Mouse (Mus musculus) lung, adult 10 weeks (tissue): ENCODE results near the gene Tubgcp5. TPM values are rescaled to one million over a fixed set of nuclear protein-coding genes. Genes with fewer than 3 reads are reported as not detected.

ENCODE experiments used
- polyA plus RNA-seq: library from polyadenylated mRNA; stranded (reverse); fragments of 350-450 nt; fragmentation: Illumina TruSeq; extraction: RNeasy Lipid Tissue Mini Kit (QIAGEN cat#74804); gene quantifications from one replicate; pipeline ENCODE4 v1.2.3, GENCODE M21; 2014; ENCODE audit warnings: low read depth, low replicate concordance; ENCODE audit not compliant: insufficient read depth

Tubgcp5 gene
- 6.6 TPM for polyA plus RNA-seq

GRCm38 (mm10) chr7:55793952-55794603, at the start of gene Tubgcp5:
Gene Tubgcp5 (plus strand): TSS chr7:55794154.

GRCm38 (mm10) chr7:55767926-55768325, 26.0 kb upstream of the Tubgcp5 start, which contains the start of gene Siglech:
Gene Siglech (plus strand): TSS chr7:55768178.

GRCm38 (mm10) chr7:55841445-55841844, 47.5 kb downstream of the Tubgcp5 start, which contains the start of gene Cyfip1:
Gene Cyfip1 (plus strand): TSS chr7:55841745.

Other genes with a start within 250 kb of the Tubgcp5 start
- 2.5 TPM for gene Siglech, start 26.0 kb upstream of the Tubgcp5 start, polyA plus RNA-seq
- gene Cyfip1, start 47.6 kb downstream of the Tubgcp5 start, polyA plus RNA-seq, result 30.0 TPM
- gene Nipa2, start 168.3 kb downstream of the Tubgcp5 start, polyA plus RNA-seq, result 17.3 TPM
- 11.7 TPM for gene Nipa1, start 225.8 kb downstream of the Tubgcp5 start, polyA plus RNA-seq